Mouse (Mus musculus) ES-CJ7 (cell line): ENCODE measurements around the gene Dlg3.

Experiments
- DNase-seq: peaks from one replicate; pipeline ENCODE4 v3.0.0; 2011; ENCODE audit warnings: low read depth, low spot score

The Dlg3 gene

DNA sequence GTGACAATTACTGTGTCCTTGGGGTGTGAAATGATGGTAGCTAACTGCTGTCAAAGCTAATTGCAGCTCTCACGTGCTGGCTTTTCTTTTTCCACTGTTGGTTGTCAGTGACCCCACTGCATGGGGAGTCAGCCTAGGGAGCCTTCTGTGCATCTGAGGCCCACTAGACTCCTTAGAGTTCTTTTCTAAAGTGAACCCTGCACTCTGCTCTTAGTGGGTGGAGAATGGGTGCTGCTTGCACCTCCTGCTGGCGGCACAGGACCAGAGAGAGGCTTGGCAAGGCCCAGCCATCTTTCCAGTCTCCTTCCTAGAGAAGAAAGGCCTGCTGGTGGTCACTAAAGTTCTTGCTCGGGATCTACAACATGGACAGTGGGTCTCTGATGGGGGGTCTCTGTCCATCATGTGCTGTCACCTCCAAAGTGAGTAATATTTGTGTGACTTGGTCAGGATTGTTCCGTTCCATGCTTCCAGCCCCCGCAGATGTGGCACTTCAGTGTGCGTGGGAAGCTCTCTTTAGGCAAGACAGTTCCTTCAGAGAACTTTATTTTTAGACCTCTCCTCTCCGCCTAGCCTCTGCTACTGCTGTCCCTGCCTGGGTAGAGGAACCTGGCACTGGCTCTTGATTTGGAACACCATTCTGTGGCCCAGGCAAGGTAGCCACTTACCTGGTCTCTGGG lies 30.5 kb downstream of the Dlg3 start:
- DNase-seq: no peak

DNA sequence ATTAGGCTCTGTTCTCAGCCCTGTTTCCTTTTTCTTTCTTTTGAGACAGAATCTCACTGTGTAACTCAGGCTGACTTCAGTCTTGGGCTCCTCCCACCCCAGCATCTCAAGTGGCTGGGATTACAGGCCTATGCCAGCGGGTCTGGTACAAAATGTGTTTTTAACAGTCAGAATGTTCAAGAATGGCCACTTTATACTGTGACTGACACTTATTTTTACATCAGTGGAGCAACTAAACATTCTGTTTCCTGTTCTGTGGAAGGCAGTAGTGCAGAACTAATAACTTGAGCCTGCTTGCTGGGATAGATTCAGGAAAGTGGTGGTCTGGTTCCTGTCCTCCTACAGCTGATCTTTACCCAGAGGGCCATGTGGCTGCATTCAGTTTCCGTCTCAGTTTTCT lies 33.1 kb downstream of the Dlg3 start:
- DNase-seq: no peak

DNA sequence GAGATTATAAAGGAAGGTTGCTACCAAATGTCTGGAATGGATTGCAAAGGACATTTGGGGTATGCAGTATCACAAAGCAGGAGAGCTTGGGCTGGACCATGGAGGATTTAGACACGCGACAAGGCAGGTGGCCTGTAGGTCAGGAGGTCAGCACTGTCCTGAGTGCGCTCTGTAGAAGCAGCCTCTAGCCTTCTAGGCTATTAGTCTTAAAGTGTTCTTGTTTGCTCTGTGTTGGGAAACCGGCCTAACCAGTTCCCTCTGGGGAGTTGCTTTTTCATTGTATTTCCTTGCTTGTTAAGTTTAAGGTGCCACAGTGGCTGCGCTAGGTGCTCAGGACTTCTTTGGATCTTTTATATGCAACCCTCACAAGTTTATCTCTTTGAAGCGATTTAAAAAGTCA lies 34.5 kb downstream of the Dlg3 start:
- no peak for DNase-seq

DNA sequence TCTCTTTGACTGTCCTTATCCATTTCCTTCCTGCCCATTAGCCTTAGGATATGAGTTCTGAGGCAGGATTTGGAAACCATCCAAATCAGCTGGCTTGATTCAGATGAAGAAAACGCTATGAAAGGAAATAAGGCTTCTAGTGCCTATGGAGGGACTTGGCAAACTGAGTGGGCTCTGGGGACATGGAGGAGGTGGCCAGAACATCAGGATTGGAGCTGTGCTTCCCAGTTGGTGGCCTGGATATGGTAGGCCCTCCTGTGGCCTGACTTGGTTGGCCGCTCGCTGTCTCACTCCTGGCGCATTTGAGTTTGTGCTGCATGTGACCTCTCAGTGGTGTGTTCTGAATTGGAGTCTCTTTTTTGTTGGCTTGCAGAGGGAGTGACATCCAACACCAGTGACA lies 43.6 kb downstream of the Dlg3 start:
- DNase-seq: no peak

DNA sequence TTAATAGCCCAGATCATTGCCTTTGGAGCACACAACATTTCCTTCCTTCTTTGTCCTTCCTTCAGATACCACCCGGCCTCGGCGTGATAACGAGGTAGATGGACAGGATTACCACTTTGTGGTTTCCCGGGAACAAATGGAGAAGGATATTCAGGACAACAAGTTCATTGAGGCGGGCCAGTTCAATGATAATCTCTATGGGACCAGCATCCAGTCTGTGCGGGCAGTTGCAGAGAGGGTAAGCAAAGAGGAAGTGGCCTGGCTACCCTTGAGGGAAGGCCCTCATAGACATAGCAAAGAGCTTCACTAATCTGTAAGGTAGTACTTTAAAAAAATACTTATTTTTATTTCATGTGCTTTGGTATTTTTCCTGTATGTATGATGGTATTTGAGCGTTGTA lies 46.6 kb downstream of the Dlg3 start:
- no peak for DNase-seq

DNA sequence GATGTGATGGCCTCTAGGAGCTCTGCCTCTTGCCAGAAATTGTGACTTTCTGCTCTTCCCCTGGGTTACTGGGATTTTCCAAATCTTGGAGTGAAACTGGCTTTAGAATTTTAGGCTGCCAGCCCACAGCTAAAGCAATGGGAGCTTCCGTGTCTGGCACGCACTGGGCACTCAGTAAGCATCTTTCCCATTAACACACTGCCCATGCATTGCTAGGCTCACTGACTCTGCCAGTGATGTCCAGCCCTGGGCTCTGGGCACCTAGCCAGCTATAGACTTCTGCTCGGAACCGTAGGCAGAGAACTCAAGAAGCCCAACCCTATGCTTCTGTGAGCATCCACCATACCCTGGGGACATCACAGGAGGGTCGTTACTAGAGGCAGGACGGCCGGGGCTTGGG lies 48.2 kb downstream of the Dlg3 start:
- no peak for DNase-seq

DNA sequence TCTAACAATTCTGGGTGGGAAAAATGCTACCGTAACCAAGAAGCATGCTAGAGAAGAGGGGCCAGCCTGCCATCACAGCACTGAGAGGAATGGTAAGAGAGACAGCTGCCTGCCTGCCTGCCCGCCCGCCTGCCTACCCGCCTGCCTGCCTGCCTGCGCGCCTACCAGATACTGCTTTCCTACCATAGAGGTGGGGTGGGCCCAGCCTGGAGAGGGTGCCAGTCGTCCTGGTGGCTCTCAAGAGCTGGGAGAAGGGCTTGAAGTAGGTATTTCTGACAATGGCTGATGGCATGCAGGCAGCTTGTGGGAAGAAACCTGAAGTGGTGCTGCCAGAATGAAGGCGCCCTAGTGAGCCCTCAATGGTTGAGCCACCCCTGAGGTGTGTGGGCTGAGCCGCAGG lies 51.2 kb downstream of the Dlg3 start:
- no peak for DNase-seq

DNA sequence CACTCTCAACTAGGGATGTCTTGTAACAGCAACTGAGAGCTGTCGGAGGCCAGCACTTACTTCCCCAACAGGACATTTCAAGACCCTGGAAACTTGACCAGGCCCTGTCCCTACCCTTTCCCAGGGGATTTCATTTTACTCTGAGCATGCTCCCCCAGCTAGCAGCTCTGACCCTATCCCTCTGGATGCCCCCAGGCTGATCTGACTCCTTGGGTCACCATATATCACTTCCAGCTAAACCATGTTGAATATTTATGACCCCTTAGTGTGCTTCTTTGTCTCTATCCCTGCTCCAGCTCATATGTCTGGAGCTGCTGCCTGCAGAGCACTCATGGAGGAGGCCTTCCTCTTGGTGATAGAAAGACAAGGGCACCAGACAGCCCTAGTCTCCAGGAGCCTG lies 53.6 kb downstream of the Dlg3 start:
- no peak for DNase-seq

DNA sequence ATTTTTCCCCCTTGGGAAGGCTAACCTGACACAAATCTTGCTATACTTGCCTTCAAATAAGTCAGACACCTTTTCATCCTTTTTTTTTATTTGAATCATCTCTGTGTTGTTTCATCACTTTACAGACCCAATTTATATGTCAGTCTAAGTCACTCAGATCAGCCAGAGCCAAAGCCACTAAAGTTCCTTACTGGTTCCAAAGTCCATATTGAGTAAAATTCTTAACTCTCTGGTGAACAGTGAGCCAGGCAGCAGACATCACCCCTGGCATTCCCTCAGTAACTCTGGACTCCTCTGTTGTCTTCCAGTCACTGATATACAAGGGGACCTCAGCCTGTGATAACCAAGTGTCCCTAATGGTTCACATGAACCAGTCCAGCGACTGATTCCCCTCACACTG lies 58.0 kb downstream of the Dlg3 start:
- DNase-seq: no peak

DNA sequence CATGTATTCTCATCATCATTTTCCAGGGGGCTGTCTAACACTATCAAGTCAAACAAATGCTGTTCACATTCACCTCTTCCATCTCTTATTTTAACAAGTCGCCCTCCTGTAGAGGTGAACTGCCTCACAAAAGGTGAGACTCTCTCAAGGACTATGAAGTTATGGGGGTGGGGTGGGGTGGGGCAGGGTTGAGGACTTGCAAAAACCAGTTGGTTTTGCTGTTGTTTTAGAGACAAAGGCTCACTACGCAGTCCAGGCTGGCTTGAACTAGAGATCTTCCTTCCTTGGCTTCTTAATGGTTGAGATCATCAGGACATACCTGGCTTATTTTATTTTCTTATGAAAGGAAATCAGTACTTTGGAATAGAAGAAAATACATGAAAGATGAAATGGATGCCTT lies 65.3 kb downstream of the Dlg3 start:
- peak; percentile 52 for DNase-seq

DNA sequence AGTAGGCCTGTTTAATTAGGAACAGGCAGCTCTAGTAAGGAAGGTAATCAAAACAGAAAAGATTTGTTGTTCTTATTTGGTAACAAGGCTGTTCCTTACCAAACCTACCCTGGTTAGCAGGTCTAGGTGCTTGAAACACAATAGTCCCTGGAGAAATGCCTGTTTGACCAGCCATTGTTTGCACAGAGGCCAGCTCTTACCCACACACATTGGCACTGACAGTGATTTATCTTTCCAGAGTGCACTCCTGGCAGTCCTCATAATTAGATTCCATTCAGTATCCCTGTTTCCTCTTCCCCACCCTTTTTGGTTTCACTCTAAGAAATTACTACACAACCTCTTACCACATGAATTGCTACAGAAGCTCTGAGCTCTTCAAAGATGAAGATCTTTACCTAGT lies 71.7 kb downstream of the Dlg3 start:
- DNase-seq: no peak
